ENCODE assay signal across 18 mouse cellular contexts in genomic region chrX:10479031-10479886, GRCm38 (mm10). TPM values are rescaled to one million over a fixed set of nuclear protein-coding genes. Genes with fewer than 3 reads are reported as not detected.
A peak's percentile ranks its signal among the peaks of the same experiment; 100 is the strongest.
DNase-seq lines count a peak whose midpoint lies in the region; ATAC-seq and TF ChIP-seq lines count a peak whose summit lies in the region.
"Had no signal": no experiment of that assay in that cellular context is flagged by ENCODE, and none has a peak within 500 bp of the region (broad histone marks: within the 10 kb centered on the region; RNA-seq: fewer than 3 reads in every experiment).

No protein-coding gene starts in this region.

- no peak for TF ChIP-seq CTCF in layer of hippocampus, adult 2 months (conservative IDR thresholded peaks at IDR 0.05)
- TF ChIP-seq CTCF in lung, postnatal 0 days (IDR thresholded peaks at IDR 0.05), result no peak
- no peak for TF ChIP-seq CTCF in midbrain, postnatal 0 days (IDR thresholded peaks at IDR 0.05)

- DNase-seq in layer of hippocampus, adult 2 months (ENCODE audit: low spot score in 2 of 2), result no peak
- DNase-seq in layer of hippocampus, postnatal 25 days (ENCODE audit: extremely low spot score in 1 of 2, low spot score in 1 of 2), result no peak
- DNase-seq in lung, postnatal 0 days (ENCODE audit: low spot score), result peak; percentile 38
- peak; percentile 32 for DNase-seq in midbrain, postnatal 0 days (ENCODE audit: low spot score)
- no peak for DNase-seq in heart, adult 8-10 months (ENCODE audit: low spot score)
- DNase-seq in testis, postnatal 10 days (ENCODE audit: low spot score), result no peak
- DNase-seq: cerebellum, adult 11 months; cerebellum, postnatal 36 days; kidney, postnatal 4 days; liver; liver, postnatal 0 days; right cerebral cortex, adult 18-20 months; thymus, postnatal 25 days had no signal

- H3K9ac ChIP-seq in forebrain, embryonic 15.5 days (replicated peaks), result no peak overlapping the region
- H3K9ac ChIP-seq in lung, postnatal 0 days (replicated peaks; ENCODE audit: low read depth), result no peak overlapping the region
- no peak overlapping the region for H3K9ac ChIP-seq in midbrain, postnatal 0 days (replicated peaks; ENCODE audit: low read length, poor library complexity, severe bottlenecking)
- H3K9ac ChIP-seq: heart, embryonic 12.5 days; liver, postnatal 0 days; midbrain, embryonic 12.5 days had no signal

- H3K27me3 ChIP-seq in forebrain, embryonic 15.5 days, result no peaks in the 10 kb centered on the region
- H3K27me3 ChIP-seq in lung, postnatal 0 days (replicated peaks; ENCODE audit: insufficient read depth, low read length), result no peaks in the 10 kb centered on the region
- no peaks in the 10 kb centered on the region for H3K27me3 ChIP-seq in midbrain, postnatal 0 days (ENCODE audit: insufficient read depth, low read length)
- H3K27me3 ChIP-seq: heart, embryonic 12.5 days; midbrain, embryonic 12.5 days had no signal

- peak overlapping the region; percentile 51; the same call in 1 of the 2 replicates for H3K27ac ChIP-seq in layer of hippocampus, adult 2 months
- peak overlapping the region; percentile 46; the same call in 1 of the 2 replicates for H3K27ac ChIP-seq in forebrain, embryonic 15.5 days (replicated peaks)
- peak overlapping the region; percentile 32; the same call in 1 of the 2 replicates for H3K27ac ChIP-seq in lung, postnatal 0 days (ENCODE audit: low read length)
- H3K27ac ChIP-seq in midbrain, postnatal 0 days (ENCODE audit: low read depth, low read length), result no peak overlapping the region
- H3K27ac ChIP-seq: embryonic facial prominence, embryonic 10.5 days; midbrain, embryonic 12.5 days had no signal

- H3K4me1 ChIP-seq in forebrain, embryonic 15.5 days, result no peaks in the 10 kb centered on the region
- no peaks in the 10 kb centered on the region for H3K4me1 ChIP-seq in lung, postnatal 0 days (ENCODE audit: insufficient read depth, low read depth, low read length)
- H3K4me1 ChIP-seq in midbrain, postnatal 0 days (ENCODE audit: insufficient read depth, low read length), result no peaks in the 10 kb centered on the region
- H3K4me1 ChIP-seq: embryonic facial prominence, embryonic 10.5 days; heart, embryonic 12.5 days; midbrain, embryonic 12.5 days had no signal

- 37% methylated on average over 10 of the region's 10 CpGs for WGBS in forebrain, embryonic 15.5 days
- 60% methylated on average over 10 of the region's 10 CpGs for WGBS in lung, postnatal 0 days
- WGBS in midbrain, postnatal 0 days, result 58% methylated on average over 10 of the region's 10 CpGs

- ATAC-seq in forebrain, embryonic 15.5 days (replicated peaks), result peak; percentile 87
- peak; percentile 75 for ATAC-seq in lung, postnatal 0 days
- no peak for ATAC-seq in midbrain, postnatal 0 days (ENCODE audit: low FRiP score)
- ATAC-seq: inflammation-experienced regulatory T-cells, adult 6 months; liver, postnatal 0 days had no signal

- H3K36me3 ChIP-seq in forebrain, embryonic 15.5 days, result no peaks in the 10 kb centered on the region
- H3K36me3 ChIP-seq in lung, postnatal 0 days (ENCODE audit: insufficient read depth, low read length), result no peaks in the 10 kb centered on the region
- no peaks in the 10 kb centered on the region for H3K36me3 ChIP-seq in midbrain, postnatal 0 days (ENCODE audit: insufficient read depth, low read length)
- H3K36me3 ChIP-seq: embryonic facial prominence, embryonic 10.5 days; heart, embryonic 12.5 days; midbrain, embryonic 12.5 days had no signal

- no peak overlapping the region for H3K4me2 ChIP-seq in forebrain, embryonic 15.5 days (replicated peaks)
- no peak overlapping the region for H3K4me2 ChIP-seq in lung, postnatal 0 days (replicated peaks; ENCODE audit: low read depth, low read length)
- H3K4me2 ChIP-seq in midbrain, postnatal 0 days (ENCODE audit: low read depth, low read length, poor library complexity, severe bottlenecking), result no peak overlapping the region
- H3K4me2 ChIP-seq: heart, embryonic 12.5 days; midbrain, embryonic 12.5 days had no signal

- H3K9me3 ChIP-seq in forebrain, embryonic 15.5 days, result no peaks in the 10 kb centered on the region
- no peaks in the 10 kb centered on the region for H3K9me3 ChIP-seq in lung, postnatal 0 days (ENCODE audit: low read length)
- no peaks in the 10 kb centered on the region for H3K9me3 ChIP-seq in midbrain, postnatal 0 days (ENCODE audit: low read length)
- H3K9me3 ChIP-seq: embryonic facial prominence, embryonic 10.5 days; heart, embryonic 12.5 days; midbrain, embryonic 12.5 days had no signal

- peak; percentile 87 for TF ChIP-seq EP300 in lung, postnatal 0 days (IDR thresholded peaks at IDR 0.05)

- no peak overlapping the region for H3K4me3 ChIP-seq in layer of hippocampus, adult 2 months
- no peak overlapping the region for H3K4me3 ChIP-seq in forebrain, embryonic 15.5 days
- no peak overlapping the region for H3K4me3 ChIP-seq in lung, postnatal 0 days (ENCODE audit: low read depth, low read length)
- H3K4me3 ChIP-seq in midbrain, postnatal 0 days (ENCODE audit: low read depth, low read length), result no peak overlapping the region
- H3K4me3 ChIP-seq: embryonic facial prominence, embryonic 10.5 days; heart, embryonic 12.5 days; midbrain, embryonic 12.5 days had no signal

RNA-seq across cellular contexts. Expression of gene Tspan7, which starts 5.7 kb away (rescaled TPM):
- 1,000 to 10,000 TPM; 1,107 to 1,213 TPM for total RNA-seq in layer of hippocampus, adult 2 months (2021)
- total RNA-seq in layer of hippocampus, postnatal 25 days (2021), result 1,000 to 10,000 TPM; 1,210 to 1,244 TPM
- 268 and 294 TPM in 2 replicates for polyA plus RNA-seq in forebrain, embryonic 15.5 days (2015; fragmentation: Nextera tagmentation; extraction: Ambion mirVana)
- 504 and 549 TPM in 2 replicates for polyA plus RNA-seq in lung, postnatal 0 days (2015; fragmentation: Nextera tagmentation; extraction: Ambion mirVana)
- 318 and 333 TPM in 2 replicates for total RNA-seq in midbrain, postnatal 0 days (2014; rRNA removed)
- polyA plus RNA-seq in midbrain, postnatal 0 days (2015; fragmentation: Nextera tagmentation; extraction: Ambion mirVana), result 724 and 778 TPM in 2 replicates
- total RNA-seq in heart, adult 8-10 months (2022), result 100 to 1,000 TPM; 113 to 130 (median 125) TPM
- polyA plus RNA-seq: inflammation-experienced regulatory T-cells, adult 6 months had no signal

Comparison
In these comparisons a context has a peak if more than half of its experiments do, and no peak if none do; other contexts are left out.
1. DNase-seq: peak in lung, postnatal 0 days (single experiment) and midbrain, postnatal 0 days (single experiment); none in layer of hippocampus, adult 2 months (0 of 2), layer of hippocampus, postnatal 25 days (0 of 2), heart, adult 8-10 months (single experiment) and testis, postnatal 10 days (single experiment).